Mouse (Mus musculus) fibroblast of lung, adult 2 months (primary cell): ENCODE measurements at regions not wholly inside any gene's neighbourhood (a gene's known extent, or its start where the extent isn't known, plus 50 kb on each side); places are given as distances from the start of the nearest gene placed in this dataset.

Experiments
- DNase-seq: peaks from one replicate; pipeline ENCODE4 v3.0.0-alpha.2; 2011; ENCODE audit warnings: low read depth

DNA sequence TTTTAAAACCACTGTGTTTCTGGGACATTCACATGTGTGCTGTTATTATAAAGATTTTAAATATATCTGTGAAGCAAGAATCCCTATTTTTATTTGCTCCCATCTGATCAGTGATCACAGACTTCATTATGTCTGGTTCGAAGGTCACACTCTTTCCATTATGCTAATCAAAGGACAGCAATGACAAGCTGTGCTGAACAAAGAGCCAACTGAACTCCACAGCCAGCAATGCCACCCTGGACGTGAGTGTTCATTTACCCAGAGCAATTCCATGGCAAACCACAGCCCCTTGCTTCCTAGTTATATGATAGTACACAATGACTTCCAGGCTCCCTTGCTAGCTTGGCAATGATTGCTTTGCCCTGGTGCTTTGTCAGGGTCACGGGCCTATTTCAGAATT, 55.6 kb upstream of the Ccdc190 start:
- no peak for DNase-seq

DNA sequence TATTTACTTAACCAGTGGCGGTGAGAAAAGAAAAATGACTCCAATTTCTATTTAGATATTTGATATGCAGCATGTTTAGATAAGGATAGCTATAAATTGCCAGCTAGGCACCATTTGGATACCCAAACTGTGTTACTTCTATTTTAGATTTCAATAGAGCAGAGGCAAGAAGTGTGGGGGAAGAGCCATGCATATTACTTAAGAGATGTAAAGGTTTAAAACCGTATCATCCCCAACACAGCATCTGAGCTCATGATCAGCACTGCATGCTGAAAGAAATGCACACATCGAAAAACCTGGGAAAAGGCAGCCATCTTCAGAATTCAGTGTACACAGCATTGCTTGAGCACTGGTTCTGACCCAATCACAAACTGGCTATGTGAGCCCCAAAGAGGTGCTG, 59.8 kb upstream of the Ccdc190 start:
- no peak for DNase-seq

DNA sequence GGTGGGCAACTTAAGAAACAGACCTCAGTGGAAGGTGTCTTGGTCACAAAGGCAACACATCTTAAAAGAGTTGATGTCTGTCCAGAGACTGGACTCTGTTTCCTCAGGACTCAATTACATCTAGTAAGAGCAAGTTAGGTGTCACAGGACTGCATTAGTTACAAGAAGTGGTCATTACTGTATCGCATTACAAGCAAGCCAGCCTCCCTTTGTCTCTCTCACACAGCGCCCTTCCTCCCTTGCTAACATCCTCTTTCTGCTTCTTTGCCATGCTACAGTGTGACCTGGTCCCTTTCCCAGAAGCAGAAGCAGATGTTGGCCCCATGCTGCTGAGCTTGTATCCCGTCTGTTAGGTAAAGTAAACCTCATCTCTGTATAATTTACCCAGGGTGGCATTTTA, 61.0 kb upstream of the Ccdc190 start:
- DNase-seq, result no peak

DNA sequence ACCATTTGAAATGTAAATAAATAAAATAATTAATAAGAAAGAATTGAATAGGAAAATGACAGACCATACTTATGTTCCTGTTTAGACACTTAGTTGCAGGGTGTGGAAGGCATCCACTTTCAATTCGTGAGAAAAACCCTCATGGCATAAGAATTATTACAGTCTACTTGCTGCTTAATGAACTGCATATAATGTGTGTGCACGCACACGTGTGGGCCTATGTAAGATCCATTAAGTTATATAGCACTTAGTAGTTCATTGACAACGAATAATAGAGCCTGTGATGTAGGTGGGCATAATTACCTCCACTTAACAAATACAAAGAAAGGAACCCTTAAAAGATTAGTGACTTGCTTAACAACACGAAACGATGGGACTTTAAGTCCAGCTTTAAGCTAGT, 61.6 kb upstream of the Ccdc190 start:
- no peak for DNase-seq

DNA sequence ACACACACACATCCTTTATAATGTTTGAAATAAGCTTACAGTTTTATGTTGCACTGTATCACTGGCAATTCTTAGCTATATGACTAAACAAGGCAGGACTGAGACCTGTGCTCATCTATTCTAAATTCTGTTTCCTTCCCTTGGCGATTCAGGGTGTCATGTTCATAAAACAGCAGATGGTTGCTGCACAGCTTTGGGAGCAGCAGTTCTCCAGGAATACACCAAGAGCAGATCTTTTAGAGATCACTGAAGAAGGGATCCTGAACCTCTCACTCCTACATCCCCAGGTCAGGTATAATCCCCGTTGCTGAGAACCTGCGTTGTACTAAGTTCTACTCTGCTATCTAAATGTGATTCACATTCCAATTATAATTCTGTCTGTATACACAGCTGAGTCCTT, 69.4 kb upstream of the Ccdc190 start:
- no peak for DNase-seq

DNA sequence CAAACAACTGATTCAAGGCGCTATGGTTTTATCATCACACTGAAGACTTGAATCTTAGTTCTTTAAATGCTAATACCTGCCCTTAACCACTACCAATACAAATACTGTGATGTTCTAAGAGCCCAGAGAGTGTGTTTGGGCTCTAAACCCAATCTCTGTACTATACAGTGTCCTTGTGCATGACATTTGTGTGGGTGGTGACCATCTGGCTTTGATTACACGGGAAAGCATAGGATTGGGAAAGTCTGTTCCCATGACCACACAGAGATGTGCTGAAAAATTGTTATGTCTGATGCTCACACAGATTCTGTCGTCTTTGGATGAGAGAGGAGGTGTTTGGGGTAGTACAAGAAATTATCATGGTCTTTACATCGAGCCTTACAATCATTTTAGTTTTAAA, 76.8 kb upstream of the Ccdc190 start:
- no peak for DNase-seq

DNA sequence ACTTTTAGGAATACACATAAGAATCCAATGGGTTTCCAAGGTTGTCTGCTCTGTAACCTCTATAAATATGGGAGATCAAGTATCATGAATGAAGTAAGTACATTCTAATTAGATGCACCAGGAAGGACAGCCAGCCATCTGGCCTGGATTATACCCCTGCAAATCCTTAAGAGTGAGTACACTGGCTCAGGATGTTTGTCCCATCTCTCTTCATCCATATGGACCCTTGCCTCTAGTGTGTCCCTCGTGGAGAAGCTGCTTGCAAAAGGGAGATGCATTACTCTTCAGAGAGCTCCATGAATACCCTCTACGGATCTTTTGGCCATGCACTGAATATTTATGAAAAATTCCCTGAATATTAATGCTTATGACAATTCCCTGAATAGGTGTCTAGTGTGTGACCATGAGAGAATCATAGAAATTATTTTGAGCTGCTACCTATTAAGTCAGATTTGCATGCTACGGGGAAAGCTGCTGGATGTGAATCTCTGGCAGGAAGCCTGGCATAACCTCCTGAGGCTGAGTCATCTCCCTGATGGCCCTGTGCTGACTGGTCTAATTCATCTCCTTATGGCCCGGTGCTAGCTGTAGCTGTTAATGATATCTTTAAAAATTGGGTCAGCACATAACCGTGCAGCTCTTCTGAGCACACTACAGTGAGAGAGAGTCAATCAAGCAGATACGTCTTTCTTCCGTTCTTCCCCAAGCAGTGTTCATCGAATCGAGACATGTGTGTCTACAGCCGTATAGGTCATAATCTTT, 80.0 kb upstream of the Ccdc190 start:
- DNase-seq, result peak; percentile 27

DNA sequence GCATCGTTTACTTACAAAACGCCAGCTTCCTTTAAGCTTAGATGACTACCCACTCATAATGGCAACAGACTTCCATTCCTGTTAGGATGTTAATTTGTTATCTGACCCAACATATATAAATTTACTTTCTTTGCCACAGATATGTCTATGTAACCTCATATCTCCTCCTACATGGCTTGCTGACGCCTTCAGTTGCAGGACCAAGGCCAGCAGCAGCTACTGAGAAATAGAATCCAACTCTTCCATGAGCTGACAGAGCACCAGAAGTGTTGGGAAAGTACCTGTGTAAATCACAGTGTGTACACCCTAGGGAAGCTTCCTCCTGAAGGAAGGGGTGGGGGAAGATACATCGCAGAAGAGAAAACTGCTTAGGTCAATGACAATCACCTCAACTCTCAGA, 86.0 kb upstream of the Ccdc190 start:
- no peak for DNase-seq

DNA sequence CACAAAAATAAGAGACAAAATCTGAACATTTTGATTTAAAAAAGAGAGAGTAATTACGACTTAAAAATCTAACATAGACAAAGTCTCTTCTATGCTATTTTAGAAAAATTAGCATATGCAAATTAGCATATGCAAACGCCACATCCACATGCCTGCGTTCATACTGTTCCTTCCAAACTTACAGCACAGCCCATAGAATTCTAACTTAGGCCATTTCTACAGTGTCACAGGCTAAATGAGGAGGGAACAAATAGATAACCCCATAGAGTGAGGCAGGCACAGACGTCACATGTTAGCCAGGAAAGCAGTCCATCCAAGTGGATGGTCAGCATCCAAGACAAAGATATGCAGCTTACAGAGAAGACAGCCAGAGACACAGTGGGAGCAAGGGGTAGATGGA, 87.5 kb upstream of the Ccdc190 start:
- no peak for DNase-seq

DNA sequence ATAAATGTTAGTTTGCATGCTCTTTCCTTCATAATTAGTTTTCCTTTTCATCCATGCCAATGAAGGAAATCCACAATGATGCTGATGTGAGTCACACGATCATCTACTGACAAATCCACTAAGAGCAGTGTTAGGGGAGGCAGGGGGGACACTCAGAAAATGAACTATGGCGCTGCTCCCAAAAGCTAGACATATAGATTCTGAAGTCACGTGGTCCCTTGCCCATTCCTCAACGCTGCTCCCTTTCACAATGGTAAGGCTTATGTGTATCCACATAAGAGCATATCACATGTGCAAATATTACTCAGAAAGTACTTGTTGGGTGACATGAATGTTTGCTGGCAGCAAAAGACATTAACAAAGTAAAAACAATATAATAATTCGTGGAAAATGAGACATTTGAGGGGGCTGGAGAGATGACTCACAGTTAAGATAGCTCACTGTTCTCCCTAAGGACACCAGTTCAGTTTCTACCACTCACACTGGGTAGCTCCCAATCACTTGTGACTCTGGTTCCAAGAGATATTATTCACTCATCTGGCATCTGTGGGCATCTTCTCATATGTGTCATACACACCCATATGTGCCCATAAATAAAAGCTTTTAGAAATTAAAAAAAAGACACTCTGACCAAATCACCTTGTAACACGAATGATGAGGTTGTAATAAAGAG, 88.3 kb upstream of the Ccdc190 start:
- no peak for DNase-seq

DNA sequence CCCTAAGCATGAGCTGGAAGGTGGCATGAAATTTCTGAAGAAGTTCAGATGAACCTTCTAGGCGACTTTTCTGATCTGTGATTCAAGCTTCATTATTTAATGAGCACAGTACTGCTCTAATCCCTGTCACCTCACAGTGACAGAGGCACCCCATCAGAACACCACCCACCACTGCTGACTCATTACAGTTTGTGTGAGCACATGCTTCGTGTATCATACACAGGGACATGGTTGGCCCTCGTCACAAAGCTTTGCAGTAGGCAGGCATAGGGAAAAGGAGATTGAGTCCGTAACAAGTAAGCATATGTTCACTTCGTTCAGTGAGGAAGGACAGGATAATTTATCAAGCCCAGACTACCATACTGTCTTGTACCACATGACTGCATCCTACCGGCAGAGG, 85.9 kb upstream of the Rgs4 start:
- DNase-seq, result no peak

DNA sequence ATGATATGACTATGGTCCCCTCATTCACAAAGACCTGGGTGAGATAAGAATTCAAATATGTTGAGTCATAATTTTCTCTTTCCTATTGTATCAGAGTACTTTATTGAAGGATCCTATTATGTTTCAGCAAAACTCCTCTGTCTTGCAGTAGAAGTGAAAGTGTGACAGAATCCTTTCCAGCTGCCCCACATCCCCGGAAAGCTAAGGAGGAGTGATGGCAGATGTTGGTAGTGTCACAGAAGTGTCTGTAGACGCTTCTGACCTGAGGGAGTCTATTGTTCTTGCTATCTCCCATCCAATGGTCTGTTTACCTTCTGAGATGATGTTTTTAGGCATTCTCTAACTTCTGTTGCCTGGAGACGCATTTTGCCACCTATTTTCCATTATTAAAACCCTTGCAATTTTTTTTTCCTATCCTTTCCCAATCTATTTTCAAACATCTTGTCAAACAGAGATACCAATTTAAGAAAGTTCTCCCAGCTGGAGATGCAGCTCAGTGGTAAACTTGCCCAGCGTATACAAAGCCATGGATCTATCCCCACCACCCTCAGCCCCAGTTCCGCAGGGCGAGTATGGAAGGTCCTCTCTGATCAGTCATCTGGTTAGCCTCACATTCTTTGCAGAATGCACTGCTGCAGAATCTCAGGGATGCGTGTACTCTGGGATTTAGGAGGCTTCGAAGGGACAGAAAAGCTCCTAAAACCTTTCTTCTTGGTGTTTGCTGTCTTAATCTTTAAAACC, 84.1 kb upstream of the Rgs4 start:
- no peak for DNase-seq

DNA sequence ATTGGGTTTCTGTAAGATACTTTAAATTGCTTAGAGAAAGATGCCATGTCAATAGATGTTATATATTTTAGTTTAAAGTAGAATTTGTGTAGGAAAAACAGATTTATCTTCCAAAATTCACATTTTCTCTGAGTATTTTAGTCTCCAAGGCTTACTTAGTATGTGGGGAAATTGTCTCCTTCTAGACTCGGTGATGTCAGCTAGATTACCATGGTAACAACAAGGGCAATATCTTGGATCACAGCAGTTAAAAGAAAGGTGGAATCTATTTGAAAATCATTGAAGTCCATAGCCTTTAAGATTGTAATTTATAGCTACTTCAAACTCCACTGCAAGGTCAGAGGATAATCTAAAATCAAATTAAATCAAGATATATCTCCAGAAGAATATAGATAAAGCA, 83.2 kb upstream of the Rgs4 start:
- DNase-seq, result no peak

DNA sequence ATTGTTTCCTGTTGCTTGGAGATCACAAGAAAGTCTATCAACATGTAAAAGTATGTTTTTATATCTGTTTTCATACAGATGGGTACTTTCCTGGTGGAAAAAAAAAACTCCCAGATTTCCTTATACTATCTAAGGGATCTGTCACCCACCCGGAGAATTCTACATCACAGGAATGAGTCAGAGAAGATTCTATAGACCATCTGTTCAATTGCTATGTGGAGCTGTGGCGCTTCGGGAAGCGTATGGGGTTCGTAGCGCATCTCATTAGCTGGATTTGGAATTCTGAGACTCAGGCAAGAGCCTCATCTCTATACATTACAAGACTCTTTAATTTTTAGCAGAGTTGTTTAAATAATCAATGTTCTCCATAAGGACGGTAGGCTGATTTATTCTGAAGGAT, 74.6 kb upstream of the Rgs4 start:
- no peak for DNase-seq

DNA sequence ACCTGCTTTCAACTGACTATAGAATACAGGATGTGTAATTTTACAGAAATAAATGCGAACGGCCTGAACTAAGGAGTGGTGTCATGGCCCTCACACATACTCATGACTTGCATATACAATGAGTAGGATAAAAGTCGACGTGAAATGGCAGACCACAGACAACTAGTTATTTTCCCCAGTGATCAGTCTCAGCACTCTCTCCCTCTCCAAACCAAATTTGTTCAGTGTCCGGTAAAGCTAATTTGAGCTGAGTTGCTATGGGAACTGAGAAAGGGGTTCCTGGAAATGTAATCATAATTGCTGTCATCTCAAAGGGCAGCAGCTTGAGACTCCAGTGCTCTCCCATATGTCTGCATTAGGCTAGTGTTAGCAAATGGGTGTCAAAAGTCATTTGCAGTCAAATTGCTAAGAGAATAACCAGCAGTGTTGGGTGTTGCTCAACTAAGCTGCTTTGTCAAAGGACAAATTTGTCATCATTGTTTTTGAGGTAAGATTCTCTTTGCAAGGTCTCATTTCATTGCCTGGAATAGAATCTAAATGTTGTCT, 72.0 kb upstream of the Rgs4 start:
- no peak for DNase-seq

DNA sequence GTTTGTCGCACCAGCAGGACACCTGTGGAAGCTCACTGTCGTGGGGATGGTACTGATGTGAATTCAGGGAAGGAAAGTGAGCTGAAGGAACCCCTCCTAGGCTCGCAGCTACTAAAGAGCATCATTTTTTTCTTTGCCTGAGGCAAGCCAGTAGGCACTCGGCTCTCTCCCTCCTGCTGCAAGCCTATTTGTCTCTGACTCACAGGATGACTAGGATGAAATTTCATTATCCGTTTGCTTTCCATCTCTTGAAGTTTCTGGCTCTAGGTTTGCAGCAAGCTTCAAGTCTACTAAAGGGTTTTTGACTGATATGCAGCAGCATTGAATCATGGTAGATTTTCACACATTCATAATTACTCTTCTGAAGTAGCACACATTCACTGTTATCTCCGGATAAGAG, 69.5 kb upstream of the Rgs4 start:
- DNase-seq, result no peak

DNA sequence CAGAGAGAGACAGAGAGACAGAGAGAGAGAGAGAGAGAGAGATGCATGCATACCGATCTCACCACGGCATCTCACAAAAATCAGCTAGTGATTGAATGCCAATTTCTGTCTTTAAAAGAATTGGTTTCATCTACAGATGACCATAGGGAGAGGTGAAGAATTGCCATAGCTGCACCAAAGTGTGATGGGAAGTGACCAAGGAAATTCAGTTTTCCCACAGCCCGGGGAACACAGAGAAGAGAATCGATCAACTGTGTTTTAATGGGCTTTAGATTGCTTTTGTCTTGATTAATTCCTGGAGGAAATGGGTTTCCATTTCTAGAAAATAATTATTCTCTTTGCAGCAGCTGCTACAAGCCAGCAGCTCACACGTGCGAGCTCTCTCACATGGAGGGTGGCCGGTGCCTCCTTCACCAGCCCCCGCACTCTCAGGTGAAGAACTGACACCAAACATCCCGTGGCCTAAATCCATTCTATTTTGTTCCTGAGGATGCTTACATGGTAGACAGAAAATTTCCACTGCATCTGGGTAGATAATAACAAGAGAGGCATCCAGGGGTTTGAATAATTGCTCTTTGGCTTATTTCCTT, 65.2 kb upstream of the Rgs4 start:
- no peak for DNase-seq

DNA sequence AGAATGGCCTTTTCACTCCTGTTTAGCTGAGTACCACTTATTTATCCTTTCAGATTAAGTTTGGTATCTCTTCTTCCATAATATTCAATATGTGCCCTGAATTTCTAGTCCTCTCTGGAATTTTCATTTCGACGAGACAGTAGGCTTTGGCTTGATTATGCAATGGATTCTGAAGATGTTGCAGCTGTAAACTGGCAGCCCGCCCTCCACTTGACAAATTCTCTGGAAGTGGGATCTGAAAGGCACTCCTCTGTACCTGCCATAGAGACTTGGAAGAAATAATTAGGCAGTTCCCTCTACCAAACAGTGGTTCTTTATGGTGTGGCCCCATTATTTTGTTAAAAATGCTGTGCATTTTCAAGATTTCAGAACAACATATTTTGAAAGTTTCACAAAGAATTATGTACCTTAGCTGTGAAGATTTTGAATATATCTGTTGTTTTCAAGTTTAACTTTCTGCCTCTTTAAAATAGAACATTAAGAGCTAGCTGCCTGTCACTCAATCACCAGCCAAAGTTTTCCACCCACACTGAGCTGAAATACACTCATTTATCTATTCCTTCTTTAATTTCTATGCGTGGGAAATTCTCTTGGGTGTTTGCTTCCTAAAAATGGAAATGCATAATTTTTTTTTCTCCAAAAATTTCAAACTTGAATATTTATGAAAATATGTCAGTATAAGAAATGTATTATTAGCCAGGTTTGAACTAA, 56.1 kb upstream of the Rgs4 start:
- DNase-seq, result no peak

DNA sequence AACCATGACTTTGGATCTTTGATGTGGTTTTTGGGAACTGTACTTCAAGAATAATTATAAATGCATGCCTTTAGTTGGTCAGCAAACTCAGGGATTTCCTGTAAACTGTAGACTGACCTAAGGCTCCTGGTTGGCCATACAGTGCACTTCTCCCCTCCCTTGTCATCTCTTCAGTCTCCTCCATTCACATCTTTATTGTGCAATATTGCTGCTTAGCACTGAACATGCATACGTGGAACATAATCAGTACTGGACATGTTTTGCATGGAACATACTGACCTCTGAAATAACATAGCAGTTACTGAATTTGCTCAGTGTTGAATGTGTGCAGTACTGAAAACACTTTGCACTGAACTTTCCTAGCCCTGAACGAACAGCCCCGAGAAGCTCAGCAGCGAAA, 55.4 kb upstream of the Rgs4 start:
- DNase-seq, result no peak

DNA sequence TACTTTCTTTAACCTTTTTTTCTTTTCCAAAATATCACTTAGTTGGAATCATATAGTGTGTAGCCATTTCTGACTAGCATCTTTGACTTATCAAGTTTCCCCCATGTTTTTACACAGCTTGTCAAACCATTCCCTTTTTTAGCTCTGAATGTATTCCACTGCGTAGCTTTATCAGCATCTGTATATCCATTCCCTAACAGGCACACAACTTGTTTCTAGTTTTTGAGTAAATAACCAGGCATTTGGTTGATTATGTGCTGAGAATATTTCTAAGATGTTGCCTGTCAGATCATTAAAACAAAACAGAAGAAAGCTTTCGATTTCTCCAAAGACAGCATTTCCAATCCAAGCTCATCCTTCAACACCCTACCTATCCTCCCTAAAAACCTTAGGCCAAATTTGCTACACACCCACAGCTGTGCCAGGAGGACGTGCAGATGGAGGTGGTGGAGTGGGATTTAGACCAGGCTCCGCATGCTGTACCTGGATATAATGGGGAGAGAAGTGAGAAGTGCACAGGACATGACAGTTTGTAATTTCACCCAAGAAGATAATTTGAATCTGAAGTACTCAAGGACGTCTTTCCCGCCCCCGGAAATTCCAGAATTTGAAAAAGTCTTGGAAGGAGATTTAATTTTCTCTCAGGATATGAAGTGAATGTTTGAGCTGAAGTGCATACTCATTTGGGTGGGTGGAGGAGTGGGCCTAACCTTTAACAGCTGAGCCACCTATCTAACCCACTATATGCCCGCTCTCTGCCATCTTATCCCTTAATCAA, 54.8 kb upstream of the Rgs4 start:
- DNase-seq, result no peak
